Mouse (Mus musculus): Measurements from ENCODE around the gene D430019H16Rik.

The D430019H16Rik gene

GRCm38 (mm10) chr12:105541590-105542402, 88.1 kb downstream of the D430019H16Rik start:
- DNase-seq = no peak

GRCm38 (mm10) chr12:105542513-105542912, 88.9 kb downstream of the D430019H16Rik start:
- no peak for DNase-seq

Data from right cerebral cortex, postnatal 14 days (tissue).